Mouse (Mus musculus) lung, adult 2 months (tissue): Measurements from ENCODE around the gene Gm49387. TPM values are rescaled to one million over a fixed set of nuclear protein-coding genes. Genes with fewer than 3 reads are reported as not detected.

Experiments
- DNase-seq: peaks from one replicate; pipeline ENCODE4 v3.0.0; 2022
- H3K4me1 ChIP-seq: fragments of 200-500 bp; 2 replicates; pipeline ENCODE4 v1.6.1; 2011; ENCODE audit warnings: low read length; ENCODE audit not compliant: control insufficient read depth, insufficient read depth
- H3K4me3 ChIP-seq: fragments of 200-500 bp; replicated peaks from 2 replicates; pipeline ENCODE3; 2011; ENCODE audit warnings: low read depth, mild to moderate bottlenecking, control low read depth, low read length; ENCODE audit errors: extremely low read depth
- CTCF ChIP-seq: fragments of 200-500 bp; IDR thresholded peaks from 2 replicates; pipeline ENCODE4 v1.5.1; 2011; ENCODE audit warnings: mild to moderate bottlenecking, low read length, control low read depth; ENCODE audit not compliant: insufficient read depth
- POLR2A ChIP-seq: fragments of 200-500 bp; IDR thresholded peaks from 2 replicates; pipeline ENCODE4 v1.6.1; 2011; ENCODE audit warnings: low read depth, mild to moderate bottlenecking, control low read depth, low read length, borderline replicate concordance; ENCODE audit errors: extremely low read depth
- WGBS: fragments of 180-500 bp; shearing (Covaris S2); methylation state at CpG from one replicate; pipeline ENCODE4 v1.1.7; 2018; 5-methylcytosine and 5-hydroxymethylcytosine counted together
- polyA plus RNA-seq: library from polyadenylated mRNA; depleted of rRNA; stranded (reverse); fragments of >200 nt; gene quantifications from 2 replicates; pipeline ENCODE4 v1.2.3, GENCODE M21; 2012

The Gm49387 gene
- polyA plus RNA-seq, 1 experiment: not detected

DNA sequence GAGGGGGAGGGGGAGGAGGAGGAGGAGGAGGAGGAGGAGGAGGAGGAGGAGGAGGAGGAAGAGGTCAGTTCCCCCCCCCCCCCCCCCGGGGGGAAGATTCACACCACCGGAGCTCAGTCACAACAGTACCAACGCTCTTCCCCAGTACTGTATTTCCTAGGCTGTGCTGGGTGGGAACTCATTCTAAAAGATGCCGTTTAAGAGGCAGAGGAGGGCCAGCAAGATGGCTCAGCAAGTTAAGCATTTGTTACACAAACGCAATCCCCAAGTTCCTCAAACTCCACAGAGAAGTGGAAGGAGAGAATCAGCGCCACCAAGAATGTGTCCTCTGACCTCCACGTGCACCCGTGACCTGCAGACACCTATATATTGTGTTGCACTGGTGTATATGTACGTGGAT lies 57.6 kb downstream of the Gm49387 start:
- TF ChIP-seq POLR2A (no peak), CTCF (no peak)
- WGBS: 85% methylated on average over 7 of the region's 9 CpGs
- no peaks in the 10 kb centered on the region for H3K4me1 ChIP-seq
- H3K4me3 ChIP-seq: no peak overlapping the region
- no peak for DNase-seq

DNA sequence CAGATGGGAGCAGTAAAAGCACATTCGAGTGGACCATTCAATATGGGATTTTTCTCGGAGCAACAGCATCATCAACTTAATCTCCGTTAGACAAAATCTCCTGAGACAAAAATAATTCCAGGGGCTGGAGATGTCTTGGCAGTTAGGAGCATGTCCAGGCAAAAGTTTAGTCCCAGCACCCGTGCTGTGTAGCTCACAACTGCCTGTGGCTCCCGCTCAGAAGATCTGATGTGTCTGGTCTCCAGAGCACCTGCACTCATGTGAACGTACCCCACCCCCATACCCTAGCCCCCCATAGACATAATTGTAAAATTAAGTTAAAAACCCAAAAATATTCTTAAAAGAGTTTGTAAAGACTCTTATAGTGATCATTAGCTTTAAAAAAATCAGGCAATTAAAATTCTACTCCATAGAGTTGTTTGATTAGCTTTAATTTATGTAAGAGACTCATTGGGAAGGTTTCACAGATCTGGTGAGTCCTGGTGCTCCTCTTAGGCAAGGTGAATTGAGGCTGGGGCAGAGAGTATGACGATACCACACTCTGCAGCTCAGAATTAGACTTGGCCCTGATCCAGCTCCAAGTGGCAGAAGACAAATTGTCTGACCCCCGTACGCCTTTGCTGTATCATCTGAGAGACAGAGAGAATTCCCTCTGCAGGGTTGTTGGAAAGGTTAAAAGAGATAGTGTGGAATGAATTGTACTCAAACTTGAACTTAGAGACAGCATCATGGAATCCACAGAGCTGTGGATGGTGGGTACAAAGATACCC lies 62.5 kb downstream of the Gm49387 start:
- DNase-seq: no peak
- no peak for TF ChIP-seq POLR2A
- no peak for TF ChIP-seq CTCF
- WGBS: 53% methylated on average over 9 of the region's 9 CpGs
- no peak overlapping the region for H3K4me3 ChIP-seq
- no peaks in the 10 kb centered on the region for H3K4me1 ChIP-seq

DNA sequence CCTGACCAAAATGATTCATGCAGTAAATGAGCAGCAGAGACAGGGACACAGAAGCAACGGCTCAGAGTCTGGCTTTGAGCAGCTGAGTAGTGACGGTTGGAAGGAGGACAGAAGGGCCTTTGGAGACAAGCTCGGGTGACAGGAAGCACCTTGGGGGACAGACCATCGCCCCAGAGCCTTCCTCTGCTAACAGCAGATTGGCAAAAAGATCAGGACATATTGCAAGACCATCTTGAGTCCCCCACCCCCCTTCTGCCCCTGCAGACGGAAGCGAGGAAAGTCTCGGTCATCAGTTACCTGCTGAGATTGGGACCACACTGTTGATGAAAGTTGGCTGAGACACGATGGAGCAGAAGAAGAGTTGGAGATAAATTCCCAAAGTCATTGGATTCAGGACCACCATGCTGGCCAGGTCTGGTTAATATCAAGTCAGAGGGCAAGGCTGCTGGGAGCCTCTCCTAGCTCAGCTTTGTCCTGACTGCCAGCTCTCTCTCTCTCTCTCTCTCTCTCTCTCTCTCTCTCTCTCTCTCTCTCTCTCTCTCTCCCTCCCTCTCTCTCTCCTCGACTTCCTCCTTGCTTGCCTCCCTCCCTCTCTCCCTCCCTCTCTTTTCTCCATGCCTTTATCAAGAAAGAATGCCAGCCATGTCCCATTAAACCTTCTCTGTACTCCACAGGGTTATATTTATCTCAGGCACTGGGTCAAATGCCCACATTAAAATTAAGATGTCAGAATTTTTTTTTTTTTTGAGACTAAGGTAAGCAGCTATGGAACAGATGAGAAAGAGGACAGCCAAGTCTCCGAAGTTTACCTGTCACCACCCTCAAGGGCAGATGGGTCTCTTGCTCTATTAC lies 63.6 kb downstream of the Gm49387 start:
- H3K4me1 ChIP-seq: no peaks in the 10 kb centered on the region
- DNase-seq: no peak
- 35% methylated on average over 10 of the region's 10 CpGs for WGBS
- H3K4me3 ChIP-seq: no peak overlapping the region
- TF ChIP-seq POLR2A (no peak), CTCF (no peak)

DNA sequence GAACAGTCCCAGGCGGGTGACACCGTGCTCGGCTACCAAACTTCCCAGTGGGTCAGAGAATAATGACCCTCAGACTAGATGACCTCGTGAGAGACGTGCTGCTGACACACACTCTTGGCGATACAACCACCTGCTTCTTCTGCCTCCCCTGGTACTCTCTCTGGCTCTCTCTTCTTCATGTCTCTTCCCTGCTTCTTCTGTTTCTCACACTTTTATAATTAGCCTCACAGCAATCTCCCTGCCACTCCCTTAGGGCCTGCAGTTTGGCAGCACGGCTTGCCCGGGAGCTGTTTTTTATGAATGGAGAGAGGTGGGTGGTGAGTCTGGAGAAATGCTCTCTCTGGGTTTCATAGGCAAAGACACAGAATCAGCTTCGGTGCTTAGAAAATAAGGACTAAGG lies 64.8 kb downstream of the Gm49387 start:
- TF ChIP-seq CTCF: no peak
- no peak for TF ChIP-seq POLR2A
- Histone ChIP-seq H3K4me1 (no peaks in the 10 kb centered on the region), H3K4me3 (no peak overlapping the region)
- DNase-seq: no peak
- WGBS: 67% methylated on average over 9 of the region's 9 CpGs

DNA sequence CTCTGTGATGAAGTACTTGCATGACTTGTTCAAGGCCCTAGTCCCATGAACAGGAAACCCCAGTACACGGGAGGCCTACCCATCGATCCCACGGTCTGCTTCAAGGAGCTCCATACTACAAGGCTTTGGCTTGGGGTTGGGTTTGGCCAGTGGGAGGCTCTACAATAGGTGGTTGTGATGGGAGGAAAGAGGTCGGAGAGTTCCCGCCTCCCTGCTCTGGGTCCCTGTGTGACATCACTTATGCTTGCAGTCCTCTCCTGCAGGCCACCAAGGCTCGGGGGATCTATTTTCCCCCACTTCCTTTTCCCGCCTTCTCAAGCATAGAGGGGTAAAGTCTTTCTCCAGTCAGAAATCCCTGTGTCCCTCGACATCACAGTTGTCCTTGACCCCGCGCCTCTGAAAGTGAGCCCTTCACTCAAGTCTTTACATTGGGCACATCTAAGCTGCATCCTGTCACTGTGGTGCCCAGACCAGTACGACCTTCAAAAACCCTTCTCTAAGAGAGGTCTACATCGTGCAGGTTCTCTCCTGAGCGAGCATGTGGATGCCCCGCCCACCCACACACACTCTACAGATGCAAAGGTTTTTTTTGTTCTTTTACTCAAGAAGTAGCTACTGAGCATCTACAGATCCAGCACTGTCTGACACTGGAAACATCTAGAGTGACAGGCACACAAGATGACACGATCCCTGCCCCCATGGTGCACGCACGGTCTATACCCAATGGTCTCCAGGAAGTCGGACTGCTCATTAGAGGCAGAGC lies 65.6 kb downstream of the Gm49387 start:
- no peak for DNase-seq
- H3K4me1 ChIP-seq: no peaks in the 10 kb centered on the region
- no peak overlapping the region for H3K4me3 ChIP-seq
- TF ChIP-seq POLR2A: no peak
- no peak for TF ChIP-seq CTCF
- 85% methylated on average over 18 of the region's 18 CpGs for WGBS

DNA sequence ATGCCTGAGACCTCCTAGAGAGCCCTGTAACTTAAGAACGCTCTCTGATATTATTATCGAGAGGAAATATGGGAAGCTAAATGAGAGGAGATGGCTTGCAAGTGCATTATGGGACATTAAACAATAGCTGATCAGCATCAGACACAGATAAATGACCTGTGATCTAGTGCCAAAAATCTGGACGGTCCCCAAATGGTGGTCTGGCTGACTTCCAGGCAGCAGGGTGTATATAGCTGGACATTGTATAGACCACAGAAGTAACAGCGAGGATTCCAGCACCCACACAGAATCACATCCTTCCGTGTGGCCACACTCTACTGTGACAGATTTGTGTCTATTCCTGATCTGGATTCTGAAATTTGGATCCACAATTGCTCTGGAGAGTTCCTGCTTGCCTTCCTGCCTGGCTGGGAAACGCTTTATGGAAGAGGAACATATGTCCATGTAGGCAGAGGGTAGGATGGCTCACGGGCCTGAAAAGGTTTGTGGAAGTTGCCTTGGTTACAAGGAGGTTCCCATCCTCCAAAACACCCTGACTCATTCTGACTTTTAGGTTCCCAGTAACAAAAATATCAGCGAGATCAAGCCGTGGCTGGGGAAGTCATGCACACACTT lies 68.0 kb downstream of the Gm49387 start:
- DNase-seq: no peak
- WGBS: 42% methylated on average over 9 of the region's 9 CpGs
- Histone ChIP-seq H3K4me1 (no peaks in the 10 kb centered on the region), H3K4me3 (no peak overlapping the region)
- no peak for TF ChIP-seq CTCF

DNA sequence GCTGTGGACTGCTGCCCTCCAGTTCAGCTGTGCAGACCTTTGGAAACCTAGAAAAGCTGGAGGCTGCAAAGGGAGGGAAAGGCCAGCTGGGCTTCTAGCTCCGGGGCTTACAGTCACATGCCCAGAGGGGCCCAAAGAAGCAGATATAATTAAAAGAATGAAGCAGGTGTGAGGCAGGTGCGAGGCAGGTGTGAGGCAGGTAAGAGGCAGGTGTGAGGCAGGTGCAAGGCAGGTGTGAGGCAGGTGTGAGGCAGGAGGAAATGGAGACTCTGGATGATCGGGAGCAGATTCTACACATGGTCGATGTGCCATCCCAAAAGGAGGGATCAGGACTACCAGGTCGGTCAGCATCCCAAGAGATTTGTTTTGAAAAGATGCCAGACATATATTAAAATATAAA lies 69.3 kb downstream of the Gm49387 start:
- Histone ChIP-seq H3K4me3 (no peak overlapping the region), H3K4me1 (no peaks in the 10 kb centered on the region)
- DNase-seq: no peak
- 88% methylated on average over 5 of the region's 5 CpGs for WGBS
- TF ChIP-seq POLR2A (no peak), CTCF (no peak)

DNA sequence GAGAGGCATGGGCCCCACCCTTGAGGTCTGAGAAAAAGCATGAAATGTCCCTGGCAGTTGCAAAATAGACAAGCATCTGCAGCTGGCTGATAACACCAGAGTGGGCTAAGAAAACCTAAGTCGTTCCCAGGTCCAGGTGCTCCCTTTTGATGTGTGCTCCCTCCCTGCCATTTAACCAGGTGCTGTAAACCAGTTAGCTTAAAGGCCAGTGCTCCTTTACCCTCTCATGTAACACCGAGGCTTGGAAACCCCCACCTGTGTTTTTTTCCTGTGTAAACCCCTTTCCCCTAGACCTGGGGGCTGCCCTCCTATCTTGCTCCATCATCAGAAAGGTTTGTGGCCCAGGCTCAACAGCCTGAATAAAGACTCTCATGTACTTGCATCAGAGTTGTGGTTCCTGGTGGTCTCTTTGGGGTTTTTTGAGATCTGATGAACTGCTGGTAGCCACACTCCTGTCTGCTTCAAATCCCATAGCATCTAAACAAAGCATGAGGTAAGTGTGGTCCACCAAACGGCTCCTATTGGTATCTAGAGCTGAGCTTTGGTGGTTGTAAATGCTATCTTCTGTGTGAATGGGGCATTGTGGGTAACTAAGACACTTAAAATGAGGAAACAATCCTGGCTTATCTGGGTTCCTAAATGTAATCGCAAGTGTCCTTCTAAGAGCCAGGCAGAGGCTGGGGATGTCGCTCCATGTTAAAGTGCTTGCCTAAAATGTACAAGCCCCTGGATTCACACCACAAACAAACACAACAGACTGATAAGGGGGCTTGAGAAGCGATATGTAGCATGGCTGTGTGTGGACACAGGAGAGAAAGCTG lies 70.3 kb downstream of the Gm49387 start:
- no peak for TF ChIP-seq POLR2A
- TF ChIP-seq CTCF: no peak
- WGBS: 63% methylated on average over 6 of the region's 6 CpGs
- no peak for DNase-seq
- H3K4me1 ChIP-seq: no peaks in the 10 kb centered on the region
- H3K4me3 ChIP-seq: no peak overlapping the region
